Mouse (Mus musculus): ENCODE data around the gene Kcnh6.
A peak's percentile ranks its signal among the peaks of the same experiment; 100 is the strongest.

The Kcnh6 gene

GRCm38 (mm10) chr11:106007821-106008220 lies at the start of gene Kcnh6:
TSS of gene Kcnh6 (plus strand) at chr11:106008124.
- peak; percentile 85 to 86 for DNase-seq

GRCm38 (mm10) chr11:105958566-105958965 lies 49.4 kb upstream of the Kcnh6 start:
- no peak for DNase-seq

GRCm38 (mm10) chr11:105959355-105959754 lies 48.6 kb upstream of the Kcnh6 start:
- DNase-seq, result no peak

- no peak for DNase-seq
These were observed 43.2 kb upstream of the Kcnh6 start for GRCm38 (mm10) chr11:105964691-105965090.

GRCm38 (mm10) chr11:105966288-105966687 lies 41.6 kb upstream of the Kcnh6 start:
- DNase-seq, result no peak

- peak; percentile 71 to 87 for DNase-seq
These were observed 40.0 kb upstream of the Kcnh6 start, which contains the start of gene Ace for GRCm38 (mm10) chr11:105967741-105968574. TSS of gene Ace (plus strand) at chr11:105967945.

- DNase-seq, result no peak
These were observed 39.0 kb upstream of the Kcnh6 start for GRCm38 (mm10) chr11:105968948-105969347.

- DNase-seq, result peak; percentile 79
These were observed 38.4 kb upstream of the Kcnh6 start for GRCm38 (mm10) chr11:105969516-105969915.

GRCm38 (mm10) chr11:105974593-105974992 lies 33.3 kb upstream of the Kcnh6 start:
- DNase-seq, result peak; percentile 80 to 89

- peak in 1 of 2 experiments; percentile 59 for DNase-seq
These were observed 32.9 kb upstream of the Kcnh6 start for GRCm38 (mm10) chr11:105975050-105975449.

- no peak for DNase-seq
These were observed 32.3 kb upstream of the Kcnh6 start for GRCm38 (mm10) chr11:105975636-105976035.

GRCm38 (mm10) chr11:105978232-105978631 lies 29.7 kb upstream of the Kcnh6 start:
- DNase-seq, result no peak

- DNase-seq, result no peak
These were observed 29.3 kb upstream of the Kcnh6 start for GRCm38 (mm10) chr11:105978634-105979033.

GRCm38 (mm10) chr11:105984452-105984851 lies 23.5 kb upstream of the Kcnh6 start:
- no peak for DNase-seq

- DNase-seq, result no peak
These were observed 20.5 kb upstream of the Kcnh6 start for GRCm38 (mm10) chr11:105987446-105987845.

- no peak for DNase-seq
These were observed 18.5 kb upstream of the Kcnh6 start for GRCm38 (mm10) chr11:105989446-105989845.

- peak; percentile 15 to 73 for DNase-seq
These were observed 17.7 kb upstream of the Kcnh6 start for GRCm38 (mm10) chr11:105990231-105990630.

- no peak for DNase-seq
These were observed 13.5 kb upstream of the Kcnh6 start, which contains the start of gene Ace3 for GRCm38 (mm10) chr11:105994375-105994774. TSS of gene Ace3 (plus strand) at chr11:105994675.

- no peak for DNase-seq
These were observed 7.9 kb upstream of the Kcnh6 start for GRCm38 (mm10) chr11:106000062-106000461.

GRCm38 (mm10) chr11:106001718-106002117 lies 6.2 kb upstream of the Kcnh6 start:
- peak in 1 of 2 experiments; percentile 46 for DNase-seq

- peak; percentile 58 to 85 for DNase-seq
These were observed 3.3 kb upstream of the Kcnh6 start for GRCm38 (mm10) chr11:106004576-106004975.

- DNase-seq, result peak; percentile 90 to 93
These were observed 2.0 kb upstream of the Kcnh6 start for GRCm38 (mm10) chr11:106005970-106006369.

- DNase-seq, result no peak
These were observed 4.8 kb downstream of the Kcnh6 start for GRCm38 (mm10) chr11:106012711-106013110.

- peak; percentile 55 to 70 for DNase-seq
These were observed 5.8 kb downstream of the Kcnh6 start for GRCm38 (mm10) chr11:106013556-106014225.
